Mouse (Mus musculus) forebrain, embryonic 16.5 days (tissue): ENCODE data around the gene Smndc1. TPM values are rescaled to one million over a fixed set of nuclear protein-coding genes. Genes with fewer than 3 reads are reported as not detected.

ENCODE experiments used
- ATAC-seq: fragments of 200-750 bp; cut with Nextera tagmentation; 2 replicates; pipeline ENCODE4 v1.8.0; 2017; ENCODE audit warnings: mild to moderate bottlenecking, moderate library complexity
- H3K27ac ChIP-seq: fragments of 300-500 bp; sonication (generic); 2 replicates; pipeline ENCODE4 v1.5.1; 2014; ENCODE audit warnings: low read length, control low read depth
- H3K27me3 ChIP-seq: fragments of 300-500 bp; sonication (generic); replicated peaks from 2 replicates; pipeline ENCODE4 v1.6.1; 2014; ENCODE audit warnings: low read length; ENCODE audit not compliant: control insufficient read depth, insufficient read depth
- H3K36me3 ChIP-seq: fragments of 300-500 bp; sonication (generic); 2 replicates; pipeline ENCODE4 v1.6.1; 2014; ENCODE audit not compliant: control insufficient read depth, insufficient read depth
- H3K4me1 ChIP-seq: fragments of 300-500 bp; sonication (generic); replicated peaks from 2 replicates; pipeline ENCODE4 v1.6.1; 2014; ENCODE audit warnings: low read length; ENCODE audit not compliant: control insufficient read depth, insufficient read depth
- H3K4me2 ChIP-seq: fragments of 300-500 bp; sonication (generic); 2 replicates; pipeline ENCODE4 v1.6.1; 2014; ENCODE audit warnings: mild to moderate bottlenecking, low read length, control low read depth
- H3K4me3 ChIP-seq: fragments of 300-500 bp; sonication (generic); replicated peaks from 2 replicates; pipeline ENCODE4 v1.5.1; 2014; ENCODE audit warnings: mild to moderate bottlenecking, low read length, control low read depth
- H3K9ac ChIP-seq: fragments of 300-500 bp; sonication (generic); replicated peaks from 2 replicates; pipeline ENCODE4 v1.6.1; 2014; ENCODE audit warnings: low read depth, low read length, control low read depth
- H3K9me3 ChIP-seq: fragments of 300-500 bp; sonication (generic); 2 replicates; pipeline ENCODE4 v1.6.1; 2016; ENCODE audit warnings: low read length; ENCODE audit not compliant: control insufficient read depth
- WGBS: fragments of 180-500 bp; shearing (Covaris S2); extraction: QIAGEN DNeasy Blood & Tissue Kit; methylation state at CpG from one replicate; pipeline ENCODE4 v1.1.7; 2014; 5-methylcytosine and 5-hydroxymethylcytosine counted together
- polyA plus RNA-seq: library from polyadenylated mRNA; unstranded; fragments of >200 nt; fragmentation: Nextera tagmentation; extraction: Ambion mirVana; gene quantifications from 2 replicates; pipeline ENCODE4 v1.2.1, GENCODE M21; 2015

Gene Smndc1
- polyA plus RNA-seq, 1 experiment from 2014 or later: 33.2 TPM

GRCm38 (mm10) chr19:53362967-53363366, 27.4 kb downstream of the Smndc1 start:
- H3K27me3 ChIP-seq: no peaks in the 10 kb centered on the region
- H3K9me3 ChIP-seq: no peaks in the 10 kb centered on the region
- peaks cover 41% of the 10 kb centered on the region for H3K4me1 ChIP-seq
- no peak for ATAC-seq
- no peak overlapping the region for H3K27ac ChIP-seq
- H3K36me3 ChIP-seq: no peaks in the 10 kb centered on the region
- 45% methylated on average over 2 of the region's 2 CpGs for WGBS
- H3K4me2 ChIP-seq: no peak overlapping the region
- no peak overlapping the region for H3K4me3 ChIP-seq
- no peak overlapping the region for H3K9ac ChIP-seq

DNA sequence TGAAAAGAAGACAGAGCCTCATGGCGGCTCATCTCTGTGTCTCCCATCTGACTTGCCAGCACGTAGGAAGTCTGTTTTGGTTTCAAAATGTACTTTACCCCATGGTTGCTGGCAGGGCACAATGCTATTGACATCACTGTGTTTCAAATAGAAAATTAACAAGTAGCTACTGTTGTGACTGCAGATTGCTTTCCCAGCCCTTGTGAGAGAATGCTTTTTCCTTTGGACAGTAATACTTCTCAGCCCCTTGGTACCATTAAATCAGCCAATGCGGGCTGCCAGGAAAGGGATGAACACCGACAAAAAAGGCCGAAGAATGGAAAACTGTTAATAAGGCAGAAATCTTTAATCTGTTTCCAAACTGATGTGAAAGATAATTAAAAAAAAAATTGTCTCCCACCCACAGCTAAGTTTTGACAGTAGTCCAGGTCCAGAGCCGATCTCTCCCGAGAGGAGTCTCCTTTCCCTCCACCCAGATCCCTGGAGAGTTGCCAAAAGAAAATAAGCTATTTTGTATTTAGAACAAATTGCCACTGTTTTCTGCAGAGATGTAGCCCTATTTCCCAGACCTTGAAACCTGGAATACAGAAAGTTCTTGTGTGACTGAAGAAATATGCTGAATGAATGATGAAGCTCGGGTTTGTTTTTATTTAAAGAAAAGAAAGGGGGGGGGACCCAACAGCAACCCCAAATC, 30.0 kb downstream of the Smndc1 start:
- H3K4me3 ChIP-seq: peak overlapping the region; percentile 29
- ATAC-seq: peak; percentile 57
- H3K27ac ChIP-seq: peak overlapping the region; percentile 74
- no peaks in the 10 kb centered on the region for H3K36me3 ChIP-seq
- H3K9ac ChIP-seq: no peak overlapping the region
- no peaks in the 10 kb centered on the region for H3K9me3 ChIP-seq
- H3K27me3 ChIP-seq: no peaks in the 10 kb centered on the region
- H3K4me1 ChIP-seq: peaks cover 34% of the 10 kb centered on the region
- 9% methylated on average over 8 of the region's 8 CpGs for WGBS
- H3K4me2 ChIP-seq: peak overlapping the region; percentile 48

DNA sequence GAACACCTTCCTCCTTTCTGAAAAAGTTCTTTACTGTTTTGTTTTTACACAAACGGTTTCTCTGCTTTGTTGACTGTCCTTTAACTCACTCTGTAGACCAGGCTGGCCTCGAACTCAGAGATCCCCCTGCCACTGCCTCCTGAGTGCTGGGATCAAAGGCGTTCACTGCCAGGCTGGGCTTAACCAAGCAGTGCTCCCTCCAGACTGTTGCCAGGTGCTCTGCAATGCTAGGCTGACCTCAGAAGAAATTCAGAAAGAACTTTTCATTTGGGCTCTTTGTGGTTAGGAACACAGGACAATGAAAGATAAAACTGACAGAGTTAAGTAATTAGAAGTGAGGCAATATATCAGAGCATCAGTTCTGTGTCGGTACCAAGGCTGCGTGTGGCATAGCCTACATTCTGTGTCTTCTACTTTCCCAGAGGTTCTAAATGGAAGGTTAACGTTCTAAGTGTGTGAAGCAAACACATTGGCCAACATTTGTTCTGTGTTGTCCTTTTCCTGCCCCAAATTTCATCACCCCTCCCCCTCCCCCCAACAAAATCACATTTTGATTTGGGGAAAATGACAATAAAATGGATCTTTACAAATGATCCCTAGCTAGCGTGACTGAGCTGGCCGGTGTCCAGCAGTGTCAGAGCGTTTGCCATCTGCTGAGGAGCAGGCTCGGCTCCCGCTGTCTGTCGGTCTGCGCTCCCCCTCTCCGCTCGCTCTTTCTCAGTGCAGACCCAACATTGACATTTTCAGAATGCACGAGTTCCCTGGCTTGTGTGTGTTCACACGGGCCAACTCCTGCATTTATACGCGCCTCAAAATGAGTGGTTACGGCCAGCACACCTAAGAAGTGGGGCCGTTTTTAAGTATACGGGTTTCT, 31.0 kb downstream of the Smndc1 start:
- WGBS: 16% methylated on average over 22 of the region's 22 CpGs
- Histone ChIP-seq H3K9me3 (no peaks in the 10 kb centered on the region), H3K9ac (peak overlapping the region; percentile 47), H3K4me1 (peaks cover 36% of the 10 kb centered on the region), H3K4me3 (peak overlapping the region; percentile 29), H3K4me2 (peak overlapping the region; percentile 48), H3K36me3 (no peaks in the 10 kb centered on the region), H3K27ac (peak overlapping the region; percentile 74), H3K27me3 (no peaks in the 10 kb centered on the region)
- peak; percentile 79 for ATAC-seq

- Histone ChIP-seq H3K27ac (no peak overlapping the region), H3K9me3 (no peaks in the 10 kb centered on the region), H3K4me2 (no peak overlapping the region), H3K4me1 (peaks cover 25% of the 10 kb centered on the region), H3K36me3 (0 out of 2 replicates have a peak, but pooled peaks cover 2% of the 10 kb centered on the region), H3K27me3 (no peaks in the 10 kb centered on the region), H3K4me3 (no peak overlapping the region), H3K9ac (no peak overlapping the region)
- 69% methylated on average over 16 of the region's 16 CpGs for WGBS
- ATAC-seq: no peak
Measured at GRCm38 (mm10) chr19:53355065-53355464, 35.3 kb downstream of the Smndc1 start.

GRCm38 (mm10) chr19:53354271-53355000, 35.9 kb downstream of the Smndc1 start:
- Histone ChIP-seq H3K4me2 (no peak overlapping the region), H3K27me3 (no peaks in the 10 kb centered on the region), H3K27ac (no peak overlapping the region), H3K9ac (no peak overlapping the region), H3K36me3 (0 out of 2 replicates have a peak, but pooled peaks cover 2% of the 10 kb centered on the region), H3K4me3 (no peak overlapping the region), H3K4me1 (peaks cover 19% of the 10 kb centered on the region), H3K9me3 (no peaks in the 10 kb centered on the region)
- no peak for ATAC-seq
- WGBS: 42% methylated on average over 7 of the region's 7 CpGs

DNA sequence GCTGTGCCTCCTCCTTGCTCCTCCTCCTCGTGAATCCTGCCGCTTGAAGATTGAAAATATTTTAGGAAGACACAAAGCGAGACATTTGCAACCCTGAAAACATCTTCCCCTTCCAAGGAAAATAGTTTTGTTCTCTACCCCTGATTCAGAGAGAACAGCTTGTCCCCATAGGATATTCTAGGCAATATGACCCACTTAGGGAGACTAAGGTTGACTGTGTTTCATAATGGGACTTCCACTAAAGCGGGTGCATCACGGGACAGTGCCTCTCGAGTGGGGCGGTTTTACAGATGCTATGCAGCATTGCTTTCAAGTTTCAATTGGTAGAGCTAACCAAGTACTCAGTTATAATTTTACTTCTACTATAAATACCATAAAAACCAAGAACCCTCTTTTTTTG, 36.5 kb downstream of the Smndc1 start:
- no peak overlapping the region for H3K4me2 ChIP-seq
- ATAC-seq: no peak
- no peak overlapping the region for H3K9ac ChIP-seq
- H3K9me3 ChIP-seq: no peaks in the 10 kb centered on the region
- WGBS: 81% methylated on average over 7 of the region's 7 CpGs
- H3K27ac ChIP-seq: no peak overlapping the region
- H3K4me1 ChIP-seq: peaks cover 15% of the 10 kb centered on the region
- no peaks in the 10 kb centered on the region for H3K27me3 ChIP-seq
- H3K4me3 ChIP-seq: no peak overlapping the region
- 0 out of 2 replicates have a peak, but pooled peaks cover 2% of the 10 kb centered on the region for H3K36me3 ChIP-seq

DNA sequence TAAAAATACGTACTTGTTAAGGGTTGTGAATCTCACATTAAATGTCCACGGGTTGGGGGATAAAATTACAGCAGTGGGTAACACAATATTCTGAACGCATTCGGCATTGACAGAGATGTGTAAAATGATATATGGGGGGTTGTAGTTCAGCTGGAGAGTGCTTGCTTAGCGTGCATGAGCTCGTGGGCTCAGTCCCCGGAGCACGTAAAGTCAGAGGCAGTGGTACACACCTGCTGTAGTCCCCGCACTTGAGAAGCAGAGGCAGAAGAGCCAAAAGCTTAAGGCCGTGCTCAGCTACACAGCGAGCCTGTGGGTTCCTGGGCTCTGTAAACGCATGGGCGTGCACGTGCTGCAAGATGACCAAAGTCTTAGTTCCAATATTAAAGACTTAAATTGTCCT, 44.6 kb downstream of the Smndc1 start:
- peaks cover 18% of the 10 kb centered on the region for H3K4me1 ChIP-seq
- H3K27ac ChIP-seq: no peak overlapping the region
- no peak overlapping the region for H3K9ac ChIP-seq
- H3K36me3 ChIP-seq: no peaks in the 10 kb centered on the region
- WGBS: 85% methylated on average over 14 of the region's 14 CpGs
- H3K4me2 ChIP-seq: no peak overlapping the region
- no peak overlapping the region for H3K4me3 ChIP-seq
- H3K27me3 ChIP-seq: no peaks in the 10 kb centered on the region
- no peak for ATAC-seq
- no peaks in the 10 kb centered on the region for H3K9me3 ChIP-seq

GRCm38 (mm10) chr19:53344062-53344461, 46.3 kb downstream of the Smndc1 start:
- 74% methylated on average over 16 of the region's 16 CpGs for WGBS
- Histone ChIP-seq H3K9ac (no peak overlapping the region), H3K4me2 (no peak overlapping the region), H3K4me1 (peaks cover 20% of the 10 kb centered on the region), H3K9me3 (no peaks in the 10 kb centered on the region), H3K27ac (no peak overlapping the region), H3K4me3 (no peak overlapping the region), H3K36me3 (no peaks in the 10 kb centered on the region), H3K27me3 (no peaks in the 10 kb centered on the region)
- ATAC-seq: no peak
